Mouse (Mus musculus) small intestine, adult 2 months (tissue): Measurements from ENCODE around the gene Aff1. TPM values are rescaled to one million over a fixed set of nuclear protein-coding genes. Genes with fewer than 3 reads are reported as not detected.

Experiments used
- H3K27ac ChIP-seq: fragments of 200-500 bp; 2 replicates; pipeline ENCODE4 v1.5.1; 2012; ENCODE audit warnings: low read depth, low read length, control low read depth, inconsistent platforms; ENCODE audit not compliant: insufficient read depth
- H3K27me3 ChIP-seq: fragments of 200-500 bp; 2 replicates; pipeline ENCODE4 v1.6.1; 2012; ENCODE audit warnings: mild to moderate bottlenecking, moderate library complexity, low read length, inconsistent platforms; ENCODE audit not compliant: control insufficient read depth, insufficient read depth
- H3K36me3 ChIP-seq: fragments of 200-500 bp; 2 replicates; pipeline ENCODE4 v1.6.1; 2012; ENCODE audit warnings: mild to moderate bottlenecking, low read length, control low read depth, inconsistent platforms; ENCODE audit not compliant: control insufficient read depth, insufficient read depth
- H3K4me1 ChIP-seq: fragments of 200-500 bp; 2 replicates; pipeline ENCODE4 v1.6.1; 2012; ENCODE audit warnings: low read length, inconsistent platforms, mixed read lengths; ENCODE audit not compliant: control insufficient read depth, insufficient read depth, insufficient read length
- H3K4me3 ChIP-seq: fragments of 200-500 bp; 2 replicates; pipeline ENCODE4 v1.5.1; 2012; ENCODE audit warnings: low read depth, mild to moderate bottlenecking, control low read depth, inconsistent platforms, low read length, moderate library complexity
- CTCF ChIP-seq: fragments of 200-500 bp; IDR thresholded peaks from 2 replicates; pipeline ENCODE4 v1.5.1; 2012; ENCODE audit warnings: low read depth, mild to moderate bottlenecking, control low read depth, inconsistent platforms, low read length, moderate library complexity, mixed read lengths; ENCODE audit not compliant: insufficient replicate concordance, insufficient read length; ENCODE audit errors: extremely low read depth
- POLR2A ChIP-seq: fragments of 200-500 bp; IDR thresholded peaks from 2 replicates; pipeline ENCODE4 v1.6.1; 2012; ENCODE audit warnings: low read depth, mild to moderate bottlenecking, control low read depth, inconsistent platforms, low read length, moderate library complexity
- WGBS: fragments of 180-500 bp; shearing (Covaris S2); methylation state at CpG from one replicate; pipeline ENCODE4 v1.1.7; 2018; 5-methylcytosine and 5-hydroxymethylcytosine counted together
- polyA plus RNA-seq: library from polyadenylated mRNA; depleted of rRNA; stranded (reverse); fragments of >200 nt; gene quantifications from 2 replicates; pipeline ENCODE4 v1.2.3, GENCODE M21; 2012

Gene Aff1
- polyA plus RNA-seq, 1 experiment = 16.7 TPM

- H3K27me3 ChIP-seq = no peaks in the 10 kb centered on the region
- 13% methylated on average over 6 of the region's 6 CpGs for WGBS
- H3K4me1 ChIP-seq = peaks cover 29% of the 10 kb centered on the region
- H3K27ac ChIP-seq = peak overlapping the region; percentile 36
- no peak for TF ChIP-seq CTCF
- TF ChIP-seq POLR2A = no peak
- H3K36me3 ChIP-seq = no peaks in the 10 kb centered on the region
- peak overlapping the region; percentile 22 for H3K4me3 ChIP-seq
Measured at GRCm38 (mm10) chr5:103756231-103756714, 64.1 kb downstream of the Aff1 start.

DNA sequence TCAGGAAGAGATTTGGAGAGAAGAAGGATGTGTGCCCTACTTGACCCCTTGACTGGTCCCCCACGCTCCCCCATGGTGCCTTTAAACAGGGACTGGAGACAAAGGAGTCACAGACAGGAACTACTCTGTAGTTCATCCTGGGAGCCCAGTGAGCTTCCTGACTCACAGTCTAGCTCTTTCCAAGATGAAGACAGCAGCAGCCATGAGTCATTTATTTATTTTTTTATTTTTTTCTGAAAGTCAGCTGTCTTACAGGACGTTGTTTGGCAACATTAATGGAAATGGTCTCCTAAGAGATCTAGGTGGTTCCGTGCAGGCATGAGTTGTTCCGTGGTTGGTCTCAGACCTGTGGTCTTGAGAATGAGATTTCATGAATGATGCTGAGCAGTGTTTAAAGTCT, 66.3 kb downstream of the Aff1 start:
- H3K27ac ChIP-seq = no peak overlapping the region
- WGBS = 59% methylated on average over 4 of the region's 4 CpGs
- H3K36me3 ChIP-seq = no peaks in the 10 kb centered on the region

DNA sequence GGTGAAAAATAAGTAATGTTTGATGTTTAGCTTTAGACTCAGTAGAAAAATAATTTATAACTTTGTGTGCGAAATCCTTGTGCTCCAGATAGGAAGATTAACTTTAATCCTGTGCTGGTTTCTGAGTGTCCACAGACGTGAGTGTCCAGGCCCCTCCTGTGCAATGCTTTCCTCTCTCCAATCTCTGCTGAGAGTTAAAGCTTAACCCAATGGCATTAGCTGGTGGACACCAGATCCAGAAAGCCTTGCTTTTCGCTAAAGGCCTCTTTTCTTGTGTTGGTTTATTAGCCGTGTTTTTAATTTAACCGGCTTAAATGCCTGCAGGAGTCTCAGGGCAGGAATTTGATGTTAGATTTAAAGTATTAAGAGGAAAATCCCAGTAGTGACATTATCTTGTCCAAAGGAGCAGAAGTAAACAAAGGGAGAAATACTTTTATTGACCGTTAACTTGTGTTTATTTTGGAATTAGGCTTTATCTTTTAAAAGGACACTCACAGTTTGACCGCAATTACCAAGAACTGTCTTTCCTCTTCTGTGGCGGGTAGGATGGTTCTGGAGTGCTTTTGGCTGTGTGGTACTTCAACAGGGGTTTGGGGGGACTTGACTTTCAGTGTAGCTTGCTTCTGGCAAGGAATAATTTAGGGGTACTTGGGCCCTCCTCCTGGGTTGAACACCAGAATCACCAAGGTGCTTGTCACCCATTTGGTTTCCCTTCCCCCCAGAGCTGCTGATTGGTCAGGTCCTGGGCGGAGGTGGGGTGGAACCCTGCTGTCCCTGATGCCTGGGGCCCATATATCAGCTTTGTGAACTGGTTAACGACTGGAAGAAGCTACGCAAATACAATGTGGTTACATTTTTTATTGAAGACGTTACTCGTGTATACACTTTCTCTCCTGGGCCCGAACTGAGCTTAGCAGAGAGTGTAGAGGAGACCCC, 67.6 kb downstream of the Aff1 start:
- H3K4me1 ChIP-seq = peaks cover 35% of the 10 kb centered on the region
- 25% methylated on average over 14 of the region's 14 CpGs for WGBS
- TF ChIP-seq CTCF = no peak
- no peak for TF ChIP-seq POLR2A
- H3K4me3 ChIP-seq = peak overlapping the region; percentile 49
- H3K27me3 ChIP-seq = no peaks in the 10 kb centered on the region
- H3K27ac ChIP-seq = peak overlapping the region; percentile 77
- H3K36me3 ChIP-seq = no peaks in the 10 kb centered on the region

More for the DNA sequence above, 66.3 kb downstream of the Aff1 start:
- TF ChIP-seq POLR2A (no peak), CTCF (no peak)
- no peaks in the 10 kb centered on the region for H3K27me3 ChIP-seq
- no peak overlapping the region for H3K4me3 ChIP-seq
- H3K4me1 ChIP-seq = peaks cover 35% of the 10 kb centered on the region

DNA sequence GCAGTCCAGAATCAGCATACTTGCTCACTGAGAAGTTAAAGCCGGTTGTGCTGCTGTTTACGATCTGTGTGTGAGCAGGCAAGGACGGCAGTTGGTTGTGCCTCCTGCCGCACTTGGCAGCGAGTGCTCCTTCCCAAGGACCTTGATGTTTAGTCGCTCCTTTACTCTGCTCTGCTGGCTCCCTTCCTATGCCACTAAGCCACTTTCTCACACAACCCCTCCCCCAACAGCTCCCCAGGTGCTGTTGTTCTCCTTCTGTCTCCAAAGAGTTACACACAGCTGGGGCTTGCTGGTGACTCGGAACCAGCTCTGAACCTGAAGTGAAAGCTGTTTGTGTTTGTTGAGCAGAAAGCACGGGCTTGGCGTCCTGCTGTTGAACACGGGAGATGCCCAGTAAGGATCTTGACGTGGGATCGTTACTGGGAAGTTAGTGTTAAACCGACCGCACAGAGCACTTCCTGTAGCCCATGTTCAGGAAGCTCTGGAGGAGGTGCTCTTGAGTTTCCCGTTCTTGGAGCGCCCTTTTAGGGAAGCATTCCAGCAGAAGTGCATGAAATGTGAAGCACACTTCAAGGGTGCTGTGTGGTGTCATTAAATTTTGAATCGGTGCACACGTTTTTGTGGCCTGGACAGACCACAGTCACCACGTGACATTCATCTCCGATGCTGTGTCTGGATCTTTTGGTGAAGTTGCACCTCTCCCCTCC, 68.4 kb downstream of the Aff1 start:
- no peaks in the 10 kb centered on the region for H3K27me3 ChIP-seq
- peaks cover 35% of the 10 kb centered on the region for H3K4me1 ChIP-seq
- TF ChIP-seq CTCF (0 out of 2 replicates have a peak, but pooled peaks have one; percentile 7), POLR2A (no peak)
- no peaks in the 10 kb centered on the region for H3K36me3 ChIP-seq
- peak overlapping the region; percentile 77 for H3K27ac ChIP-seq
- WGBS = 2% methylated on average over 20 of the region's 20 CpGs
- peak overlapping the region; percentile 49 for H3K4me3 ChIP-seq

GRCm38 (mm10) chr5:103761754-103762153, 69.6 kb downstream of the Aff1 start:
- 25% methylated on average over 7 of the region's 7 CpGs for WGBS
- Histone ChIP-seq H3K4me1 (peaks cover 27% of the 10 kb centered on the region), H3K4me3 (no peak overlapping the region), H3K27me3 (no peaks in the 10 kb centered on the region), H3K36me3 (no peaks in the 10 kb centered on the region), H3K27ac (no peak overlapping the region)
- no peak for TF ChIP-seq POLR2A
- no peak for TF ChIP-seq CTCF

DNA sequence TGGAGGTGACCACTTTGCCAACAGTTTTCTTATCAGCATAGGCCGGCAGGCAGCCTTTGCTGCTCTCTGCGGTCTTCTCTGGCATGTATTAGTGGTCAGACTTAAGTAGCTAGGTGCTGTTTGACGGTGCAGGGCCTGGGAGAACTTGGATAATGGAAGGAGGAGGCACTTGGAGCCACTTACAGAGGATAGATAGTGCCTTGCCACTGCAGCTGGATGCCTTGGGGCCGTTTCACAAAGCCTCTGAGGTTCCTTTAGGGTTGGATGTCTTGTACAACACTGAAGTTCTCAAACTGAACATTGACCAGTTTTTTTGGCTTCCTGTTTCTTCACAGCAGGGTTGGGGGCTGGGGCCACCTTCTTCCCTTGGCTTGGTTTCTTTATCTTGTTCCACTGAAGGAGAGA, 70.7 kb downstream of the Aff1 start:
- WGBS = 45% methylated on average over 4 of the region's 4 CpGs
- Histone ChIP-seq H3K27ac (0 out of 2 replicates have a peak overlapping the region, but pooled peaks have one; percentile 1), H3K4me3 (no peak overlapping the region), H3K27me3 (no peaks in the 10 kb centered on the region), H3K36me3 (no peaks in the 10 kb centered on the region), H3K4me1 (peaks cover 22% of the 10 kb centered on the region)
- TF ChIP-seq POLR2A (no peak), CTCF (no peak)
